Mouse (Mus musculus): ENCODE measurements around the gene Tmem135. TPM values are rescaled to one million over a fixed set of nuclear protein-coding genes. Genes with fewer than 3 reads are reported as not detected.

The Tmem135 gene
- total RNA-seq, 2 experiments from 2014 or later = 13.2 to 19.6 TPM

GRCm38 (mm10) chr7:89395399-89395798 lies 8.6 kb downstream of the Tmem135 start:
- DNase-seq = no peak
- no peak overlapping the region for H3K4me3 ChIP-seq
- intact Hi-C loops (cut with DNase I) = no loop called here
- no peak overlapping the region for H3K27ac ChIP-seq
- TF ChIP-seq CTCF (IDR thresholded peaks at IDR 0.05) = no peak

- Histone ChIP-seq H3K27ac (peak overlapping the region; percentile 71; the same call in 1 of the 2 replicates), H3K4me3 (no peak overlapping the region)
- intact Hi-C loops (cut with DNase I) = no loop called here
- DNase-seq = no peak
- peak; percentile 48 for TF ChIP-seq CTCF (IDR thresholded peaks at IDR 0.05)
Measured at GRCm38 (mm10) chr7:89392825-89393224, 11.2 kb downstream of the Tmem135 start.

GRCm38 (mm10) chr7:89392388-89392787 lies 11.6 kb downstream of the Tmem135 start:
- intact Hi-C loops (cut with DNase I) = no loop called here
- no peak for DNase-seq
- peak overlapping the region; percentile 35 for H3K4me3 ChIP-seq
- no peak for TF ChIP-seq CTCF (IDR thresholded peaks at IDR 0.05)
- peak overlapping the region; percentile 71 for H3K27ac ChIP-seq

GRCm38 (mm10) chr7:89391831-89392230 lies 12.2 kb downstream of the Tmem135 start:
- no peak for TF ChIP-seq CTCF (IDR thresholded peaks at IDR 0.05)
- peak overlapping the region; percentile 35 for H3K4me3 ChIP-seq
- intact Hi-C loops (cut with DNase I) = no loop called here
- H3K27ac ChIP-seq = peak overlapping the region; percentile 71
- peak; percentile 22 for DNase-seq

- peak overlapping the region; percentile 71 for H3K27ac ChIP-seq
- no peak overlapping the region for H3K4me3 ChIP-seq
- no peak for TF ChIP-seq CTCF (IDR thresholded peaks at IDR 0.05)
- intact Hi-C loops (cut with DNase I) = no loop called here
- DNase-seq = no peak
Measured at GRCm38 (mm10) chr7:89391281-89391680, 12.7 kb downstream of the Tmem135 start.

GRCm38 (mm10) chr7:89390660-89391059 lies 13.4 kb downstream of the Tmem135 start:
- no peak overlapping the region for H3K4me3 ChIP-seq
- intact Hi-C loops (cut with DNase I) = no loop called here
- H3K27ac ChIP-seq = peak overlapping the region; percentile 40
- peak; percentile 21 for DNase-seq
- TF ChIP-seq CTCF (IDR thresholded peaks at IDR 0.05) = no peak

GRCm38 (mm10) chr7:89388981-89389380 lies 15.0 kb downstream of the Tmem135 start:
- peak; percentile 19; the same call in 1 of the 2 replicates for TF ChIP-seq CTCF (IDR thresholded peaks at IDR 0.05)
- Histone ChIP-seq H3K27ac (peak overlapping the region; percentile 39), H3K4me3 (no peak overlapping the region)
- DNase-seq = peak; percentile 48
- intact Hi-C loops (cut with DNase I) = no loop called here

- Histone ChIP-seq H3K4me3 (no peak overlapping the region), H3K27ac (no peak overlapping the region)
- intact Hi-C loops (cut with DNase I) = no loop called here
- no peak for DNase-seq
- no peak for TF ChIP-seq CTCF (IDR thresholded peaks at IDR 0.05)
Measured at GRCm38 (mm10) chr7:89382892-89383291, 21.1 kb downstream of the Tmem135 start.

GRCm38 (mm10) chr7:89380935-89381705 lies 22.9 kb downstream of the Tmem135 start:
- intact Hi-C loops (cut with DNase I) = no loop called here
- peak overlapping the region; percentile 76 for H3K27ac ChIP-seq
- no peak for TF ChIP-seq CTCF (IDR thresholded peaks at IDR 0.05)
- H3K4me3 ChIP-seq = peak overlapping the region; percentile 2; the same call in 1 of the 2 replicates
- DNase-seq = no peak

GRCm38 (mm10) chr7:89371623-89372295 lies 32.3 kb downstream of the Tmem135 start:
- Histone ChIP-seq H3K27ac (no peak overlapping the region), H3K4me3 (no peak overlapping the region)
- TF ChIP-seq CTCF (IDR thresholded peaks at IDR 0.05) = no peak
- intact Hi-C loops (cut with DNase I) = no loop called here
- DNase-seq = no peak

- no peak overlapping the region for H3K4me3 ChIP-seq
- H3K27ac ChIP-seq = no peak overlapping the region
- DNase-seq = peak; percentile 25
- peak; percentile 62 for TF ChIP-seq CTCF (IDR thresholded peaks at IDR 0.05)
- intact Hi-C loops (cut with DNase I) = no loop called here
Measured at GRCm38 (mm10) chr7:89370917-89371316, 33.1 kb downstream of the Tmem135 start.

- intact Hi-C loops (cut with DNase I) = no loop called here
Measured at GRCm38 (mm10) chr7:89370086-89370485, 33.9 kb downstream of the Tmem135 start.

GRCm38 (mm10) chr7:89367643-89368042 lies 36.4 kb downstream of the Tmem135 start:
- H3K4me3 ChIP-seq = no peak overlapping the region
- no peak for DNase-seq
- intact Hi-C loops (cut with DNase I) = no loop called here
- H3K27ac ChIP-seq = no peak overlapping the region
- TF ChIP-seq CTCF (IDR thresholded peaks at IDR 0.05) = no peak

More at GRCm38 (mm10) chr7:89370086-89370485, 33.9 kb downstream of the Tmem135 start:
- DNase-seq = no peak
- TF ChIP-seq CTCF (IDR thresholded peaks at IDR 0.05) = no peak
- Histone ChIP-seq H3K27ac (no peak overlapping the region), H3K4me3 (no peak overlapping the region)

Data from gastrocnemius, adult 2 months (tissue).